Mouse (Mus musculus) olfactory bulb, adult 2 months (tissue): Measurements from ENCODE around the gene Clip4.

Experiments
- CTCF ChIP-seq: fragments of 200-500 bp; IDR thresholded peaks from 2 replicates; pipeline ENCODE4 v1.5.1; 2012; ENCODE audit warnings: low read depth, mild to moderate bottlenecking, low read length, moderate library complexity; ENCODE audit not compliant: insufficient read depth
- POLR2A ChIP-seq: fragments of 200-500 bp; IDR thresholded peaks from 2 replicates; pipeline ENCODE4 v1.6.1; 2012; ENCODE audit warnings: mild to moderate bottlenecking, low read depth, low read length, moderate library complexity; ENCODE audit not compliant: insufficient read depth

DNA sequence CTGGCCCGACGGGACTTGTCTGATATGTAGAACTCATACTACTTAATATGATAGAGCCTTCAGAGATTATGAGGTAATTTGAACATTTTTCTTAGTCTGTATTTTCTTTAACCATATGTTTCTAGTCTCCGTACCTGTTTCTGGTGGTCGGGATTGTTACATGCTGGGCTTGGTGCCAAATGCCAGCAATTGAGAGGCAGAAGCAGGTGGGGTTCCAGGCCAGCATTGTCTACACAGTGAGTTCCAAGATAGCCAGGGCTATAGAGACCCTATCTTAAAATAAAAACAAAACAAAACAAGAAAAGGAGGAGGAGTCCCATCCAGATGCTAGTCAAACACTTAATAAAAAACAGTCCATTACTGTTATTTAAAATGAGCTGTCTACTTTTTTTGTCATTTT, 23.3 kb downstream of the Clip4 start:
- TF ChIP-seq POLR2A (no peak), CTCF (no peak)
